ENCODE assay signal across 22 mouse cellular contexts in the genomic region with DNA sequence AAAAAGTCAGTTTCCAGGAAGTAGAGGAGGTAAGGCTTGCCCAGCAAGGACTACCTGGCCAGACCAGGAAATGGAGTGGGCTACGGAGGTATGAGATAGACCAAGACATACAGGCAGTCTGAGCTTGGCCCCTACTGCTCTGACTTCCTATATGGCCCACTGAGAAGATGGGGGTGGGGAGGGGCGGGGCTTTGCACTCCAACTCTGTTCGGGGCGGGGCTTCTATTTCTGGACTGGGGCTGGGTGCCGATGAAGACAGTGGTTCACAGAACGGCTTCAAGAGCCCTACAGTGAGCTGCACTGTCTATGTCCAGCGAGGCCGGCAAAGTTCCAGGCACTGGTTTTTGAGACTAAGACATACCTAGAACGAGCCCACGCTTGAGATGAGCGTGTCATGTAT. TPM values are rescaled to one million over a fixed set of nuclear protein-coding genes. Genes with fewer than 3 reads are reported as not detected.
DNase-seq lines count a peak whose midpoint lies in the region; ATAC-seq and TF ChIP-seq lines count a peak whose summit lies in the region.
"Had no signal": no experiment of that assay in that cellular context is flagged by ENCODE, and none has a peak within 500 bp of the region (broad histone marks: within the 10 kb centered on the region; RNA-seq: fewer than 3 reads in every experiment).

No protein-coding gene starts in this region.

- 74% methylated on average over 11 of the region's 11 CpGs for WGBS in embryonic facial prominence, embryonic 12.5 days
- 78% methylated on average over 11 of the region's 11 CpGs for WGBS in embryonic facial prominence, embryonic 10.5 days
- WGBS in heart, postnatal 0 days, result 51% methylated on average over 11 of the region's 11 CpGs
- WGBS in liver, embryonic 12.5 days (ENCODE audit: insufficient replicate concordance), result 45% methylated on average over 11 of the region's 11 CpGs

- no peak overlapping the region for H3K4me3 ChIP-seq in embryonic facial prominence, embryonic 12.5 days
- no peak overlapping the region for H3K4me3 ChIP-seq in embryonic facial prominence, embryonic 10.5 days
- no peak overlapping the region for H3K4me3 ChIP-seq in heart, postnatal 0 days (ENCODE audit: low read depth, low read length)
- H3K4me3 ChIP-seq in CH12.LX (replicated peaks in 1 of 3; ENCODE audit: low read depth in 2 of 3, low read length in 2 of 3, poor library complexity in 1 of 3), result no peak overlapping the region
- H3K4me3 ChIP-seq in liver, embryonic 12.5 days, result no peak overlapping the region
- H3K4me3 ChIP-seq: embryonic facial prominence, embryonic 15.5 days; layer of hippocampus, adult 2 months; left cerebral cortex, adult 2 months; limb, embryonic 12.5 days; lung, embryonic 15.5 days; neural tube, embryonic 13.5 days had no signal

- H3K4me2 ChIP-seq in embryonic facial prominence, embryonic 12.5 days (replicated peaks), result no peak overlapping the region
- no peak overlapping the region for H3K4me2 ChIP-seq in heart, postnatal 0 days (ENCODE audit: low read depth, low read length)
- H3K4me2 ChIP-seq in CH12.LX (ENCODE audit: insufficient read depth, low read depth, poor library complexity, severe bottlenecking), result no peak overlapping the region
- H3K4me2 ChIP-seq in liver, embryonic 12.5 days, result peak overlapping the region; percentile 27; the same call in 1 of the 2 replicates
- H3K4me2 ChIP-seq: embryonic facial prominence, embryonic 15.5 days; limb, embryonic 12.5 days; lung, embryonic 15.5 days; neural tube, embryonic 13.5 days had no signal

- 0 out of 2 replicates have a peak, but pooled peaks have one; percentile 23 for ATAC-seq in embryonic facial prominence, embryonic 12.5 days (ENCODE audit: insufficient number of reproducible peaks, insufficient read depth, low FRiP score, low TSS enrichment)
- 0 out of 2 replicates have a peak, but pooled peaks have one; percentile 19 for ATAC-seq in heart, postnatal 0 days (ENCODE audit: insufficient read depth, low read depth)
- peak; percentile 60 for ATAC-seq in liver, embryonic 12.5 days
- ATAC-seq: forebrain, embryonic 14.5 days had no signal

- in situ Hi-C loops in CH12.LX (cut with MboI; ENCODE audit: low pct_ligation_motif_present, low pct_unique_long_range_greater_than_20kb, low sequenced_read_pairs), result no loop called here

- TF ChIP-seq EP300 in heart, postnatal 0 days (IDR thresholded peaks at IDR 0.05; ENCODE audit: low read depth), result no peak
- no peak for TF ChIP-seq EP300 in CH12.LX (IDR thresholded peaks at IDR 0.05; ENCODE audit: low read length)

- H3K27ac ChIP-seq in embryonic facial prominence, embryonic 12.5 days, result no peak overlapping the region
- no peak overlapping the region for H3K27ac ChIP-seq in embryonic facial prominence, embryonic 10.5 days (replicated peaks)
- H3K27ac ChIP-seq in heart, postnatal 0 days (ENCODE audit: low read depth), result no peak overlapping the region
- no peak overlapping the region for H3K27ac ChIP-seq in CH12.LX (ENCODE audit: insufficient read depth, low read depth)
- 0 out of 2 replicates have a peak overlapping the region, but pooled peaks have one; percentile 20 for H3K27ac ChIP-seq in liver, embryonic 12.5 days
- H3K27ac ChIP-seq: embryonic facial prominence, embryonic 15.5 days; layer of hippocampus, adult 2 months; left cerebral cortex, adult 2 months; limb, embryonic 12.5 days; lung, embryonic 15.5 days; neural tube, embryonic 13.5 days had no signal

- dilution Hi-C loops in CH12.LX (cut with MboI; ENCODE audit: extremely low pct_ligation_motif_present, extremely low pct_unique_long_range_greater_than_20kb, low sequenced_read_pairs), result no loop called here

- no peak for DNase-seq in embryonic facial prominence, embryonic 10.5 days (ENCODE audit: low spot score)
- no peak for DNase-seq in heart, postnatal 0 days (ENCODE audit: low spot score)
- no peak for DNase-seq in heart, adult 9 months (ENCODE audit: low spot score in 2 of 2)
- DNase-seq in CH12.LX (ENCODE audit: extremely low read depth), result peak; percentile 56
- DNase-seq in kidney, postnatal 10 days, result no peak
- DNase-seq in cerebellum, adult 18-20 months, result no peak
- DNase-seq: right cerebral cortex, postnatal 4 days; thymus, adult 2 months had no signal

- H3K9me3 ChIP-seq in embryonic facial prominence, embryonic 12.5 days, result no peaks in the 10 kb centered on the region
- no peaks in the 10 kb centered on the region for H3K9me3 ChIP-seq in embryonic facial prominence, embryonic 10.5 days
- H3K9me3 ChIP-seq in heart, postnatal 0 days (replicated peaks; ENCODE audit: control insufficient read depth, low read length), result no peaks in the 10 kb centered on the region
- no peaks in the 10 kb centered on the region for H3K9me3 ChIP-seq in CH12.LX (replicated peaks; ENCODE audit: low read length)
- no peaks in the 10 kb centered on the region for H3K9me3 ChIP-seq in liver, embryonic 12.5 days (replicated peaks)
- H3K9me3 ChIP-seq: embryonic facial prominence, embryonic 15.5 days; limb, embryonic 12.5 days; lung, embryonic 15.5 days; neural tube, embryonic 13.5 days had no signal

- H3K27me3 ChIP-seq in embryonic facial prominence, embryonic 12.5 days, result no peaks in the 10 kb centered on the region
- peaks cover 23% of the 10 kb centered on the region; the same call in 1 of the 2 replicates for H3K27me3 ChIP-seq in embryonic facial prominence, embryonic 10.5 days (replicated peaks; ENCODE audit: low read depth, poor library complexity, severe bottlenecking)
- H3K27me3 ChIP-seq in heart, postnatal 0 days (ENCODE audit: control insufficient read depth, insufficient read depth, low read length), result no peaks in the 10 kb centered on the region
- H3K27me3 ChIP-seq in CH12.LX (replicated peaks), result peaks cover 2% of the 10 kb centered on the region
- H3K27me3 ChIP-seq in liver, embryonic 12.5 days (replicated peaks), result peaks cover 20% of the 10 kb centered on the region
- H3K27me3 ChIP-seq: lung, embryonic 15.5 days had no signal

- no peak overlapping the region for H3K9ac ChIP-seq in embryonic facial prominence, embryonic 12.5 days
- H3K9ac ChIP-seq in heart, postnatal 0 days (replicated peaks; ENCODE audit: low read depth, low read length), result no peak overlapping the region
- H3K9ac ChIP-seq in CH12.LX (ENCODE audit: insufficient read depth, low read depth), result no peak overlapping the region
- H3K9ac ChIP-seq in liver, embryonic 12.5 days, result no peak overlapping the region
- H3K9ac ChIP-seq: embryonic facial prominence, embryonic 15.5 days; limb, embryonic 12.5 days; lung, embryonic 15.5 days; neural tube, embryonic 13.5 days had no signal

- TF ChIP-seq RAD21 in CH12.LX (IDR thresholded peaks at IDR 0.05; ENCODE audit: low read depth, low read length), result no peak

- peaks cover 32% of the 10 kb centered on the region for H3K4me1 ChIP-seq in embryonic facial prominence, embryonic 12.5 days
- H3K4me1 ChIP-seq in embryonic facial prominence, embryonic 10.5 days, result peaks cover 56% of the 10 kb centered on the region
- H3K4me1 ChIP-seq in heart, postnatal 0 days (ENCODE audit: control insufficient read depth, insufficient read depth), result peaks cover 7% of the 10 kb centered on the region
- peaks cover 6 to 12% of the 10 kb centered on the region in 2 experiments for H3K4me1 ChIP-seq in CH12.LX (ENCODE audit: control insufficient read depth in 1 of 2, insufficient read depth in 2 of 2)
- peaks cover 45% of the 10 kb centered on the region for H3K4me1 ChIP-seq in liver, embryonic 12.5 days

- no peak for TF ChIP-seq POLR2A in CH12.LX (IDR thresholded peaks at IDR 0.05; ENCODE audit: low read depth, low read length)

- no peak for TF ChIP-seq CTCF in heart, postnatal 0 days (IDR thresholded peaks at IDR 0.05; ENCODE audit: low read depth)
- TF ChIP-seq CTCF in CH12.LX (conservative IDR thresholded peaks at IDR 0.05 in 1 of 2, IDR thresholded peaks at IDR 0.05 in 1 of 2; ENCODE audit: low read depth in 2 of 2, low read length in 2 of 2), result no peak

- H3K36me3 ChIP-seq in embryonic facial prominence, embryonic 12.5 days, result no peaks in the 10 kb centered on the region
- H3K36me3 ChIP-seq in embryonic facial prominence, embryonic 10.5 days (replicated peaks), result no peaks in the 10 kb centered on the region
- H3K36me3 ChIP-seq in heart, postnatal 0 days (replicated peaks; ENCODE audit: control insufficient read depth, insufficient read depth, low read length), result no peaks in the 10 kb centered on the region
- no peaks in the 10 kb centered on the region for H3K36me3 ChIP-seq in CH12.LX (replicated peaks in 1 of 2; ENCODE audit: control insufficient read depth in 1 of 2, insufficient read depth in 1 of 2, low read length in 1 of 2)
- H3K36me3 ChIP-seq in liver, embryonic 12.5 days, result no peaks in the 10 kb centered on the region
- H3K36me3 ChIP-seq: embryonic facial prominence, embryonic 15.5 days; limb, embryonic 12.5 days; lung, embryonic 15.5 days; neural tube, embryonic 13.5 days had no signal

- no peaks in the 10 kb centered on the region for H3K79me2 ChIP-seq in CH12.LX (replicated peaks; ENCODE audit: control insufficient read depth, extremely low read depth, insufficient read depth, poor library complexity, severe bottlenecking)

TF ChIP-seq in CH12.LX, 34 proteins besides CTCF, POLR2A, EP300 and RAD21:
- TF ChIP-seq MEF2A (IDR thresholded peaks at IDR 0.05; ENCODE audit: borderline replicate concordance, low read depth, low read length) (peak; percentile 51; the same call in 1 of the 2 replicates), CHD1 (IDR thresholded peaks at IDR 0.05; ENCODE audit: low read depth, low read length) (no peak), ELF1 (IDR thresholded peaks at IDR 0.05; ENCODE audit: low read depth, low read length) (peak; percentile 55; the same call in 1 of the 2 replicates), MXI1 (IDR thresholded peaks at IDR 0.05; ENCODE audit: low read depth, low read length) (no peak), CHD2 (IDR thresholded peaks at IDR 0.05; ENCODE audit: low read length) (peak; percentile 61; the same call in 1 of the 2 replicates)

RNA-seq across cellular contexts. Expression of a gene that starts 27.8 kb away (rescaled TPM):
- polyA plus RNA-seq in embryonic facial prominence, embryonic 12.5 days (2016; fragmentation: Nextera tagmentation; extraction: Ambion mirVana), result not detected in 2 replicates
- not detected in 2 replicates for polyA plus RNA-seq in embryonic facial prominence, embryonic 10.5 days (2016; fragmentation: Nextera tagmentation; extraction: Ambion mirVana)
- not detected in 2 replicates for total RNA-seq in heart, postnatal 0 days (2014; rRNA removed; ENCODE audit: low replicate concordance)
- polyA plus RNA-seq in heart, postnatal 0 days (2015; fragmentation: Nextera tagmentation; extraction: Ambion mirVana), result not detected in 2 replicates
- total RNA-seq in CH12.LX (2012; rRNA removed) (not detected in 2 replicates), CH12.LX (2014; rRNA removed) (not detected in 2 replicates)
- not detected in 2 replicates for polyA plus RNA-seq in CH12.LX (2012; ENCODE audit: insufficient read length, low read depth)
- not detected in 2 replicates for polyA plus RNA-seq in liver, embryonic 12.5 days (2016; fragmentation: Nextera tagmentation; extraction: Ambion mirVana)
- total RNA-seq: adrenal gland, adult 18-20 months; gastrocnemius, adult 18-20 months; layer of hippocampus, adult 2 months; left cerebral cortex, adult 2 months; megakaryocyte progenitor cell, adult 5-6 weeks had no signal
- polyA plus RNA-seq: embryonic facial prominence, embryonic 15.5 days; forebrain, embryonic 14.5 days; heart, embryonic 14.5 days; kidney, embryonic 16.5 days; limb, embryonic 12.5 days; lung, embryonic 15.5 days; neural tube, embryonic 13.5 days; thymus, adult 2 months had no signal
